ENCODE assay signal across 26 mouse cellular contexts in genomic region chr3:22156397-22156796, GRCm38 (mm10).
DNase-seq lines count a peak whose midpoint lies in the region; ATAC-seq and TF ChIP-seq lines count a peak whose summit lies in the region.
"Had no signal": no experiment of that assay in that cellular context is flagged by ENCODE, and none has a peak within 500 bp of the region (broad histone marks: within the 10 kb centered on the region; RNA-seq: fewer than 3 reads in every experiment).

No protein-coding gene starts in this region.

- no peaks in the 10 kb centered on the region for H3K36me3 ChIP-seq in ES-Bruce4 (ENCODE audit: control insufficient read depth, insufficient read depth, low read length, poor library complexity, severe bottlenecking)
- peaks cover 20% of the 10 kb centered on the region for H3K36me3 ChIP-seq in G1E (replicated peaks)
- H3K36me3 ChIP-seq in liver, embryonic 13.5 days, result no peaks in the 10 kb centered on the region
- H3K36me3 ChIP-seq: heart, embryonic 15.5 days had no signal

- H3K4me1 ChIP-seq in ES-Bruce4 (ENCODE audit: control insufficient read depth, insufficient read depth, low read length), result peaks cover 7% of the 10 kb centered on the region
- peaks cover 11% of the 10 kb centered on the region for H3K4me1 ChIP-seq in G1E (ENCODE audit: insufficient read depth, low read depth, low read length)
- H3K4me1 ChIP-seq in liver, embryonic 13.5 days (replicated peaks), result peaks cover 6% of the 10 kb centered on the region
- H3K4me1 ChIP-seq: forebrain, embryonic 10.5 days; heart, embryonic 15.5 days; hindbrain, embryonic 13.5 days; liver, embryonic 15.5 days had no signal

- TF ChIP-seq POLR2A in ES-Bruce4 (IDR thresholded peaks at IDR 0.05; ENCODE audit: insufficient read depth, low read length), result no peak

- 54% methylated on average over 2 of the region's 2 CpGs for WGBS in liver, embryonic 13.5 days (ENCODE audit: insufficient replicate concordance)

- no peaks in the 10 kb centered on the region for H3K9me3 ChIP-seq in ES-Bruce4 (replicated peaks; ENCODE audit: control insufficient read depth, insufficient read depth, low read length, poor library complexity, severe bottlenecking)
- no peaks in the 10 kb centered on the region for H3K9me3 ChIP-seq in G1E (replicated peaks)
- H3K9me3 ChIP-seq in liver, embryonic 13.5 days (replicated peaks), result no peaks in the 10 kb centered on the region
- H3K9me3 ChIP-seq: heart, embryonic 15.5 days; liver, embryonic 15.5 days had no signal

- H3K4me2 ChIP-seq in liver, embryonic 13.5 days, result no peak overlapping the region
- H3K4me2 ChIP-seq: heart, embryonic 15.5 days; hindbrain, embryonic 13.5 days; liver, embryonic 15.5 days; midbrain, embryonic 11.5 days had no signal

- H3K27me3 ChIP-seq in ES-Bruce4 (ENCODE audit: control insufficient read depth, insufficient read depth, low read length, poor library complexity, severe bottlenecking) (no peaks in the 10 kb centered on the region), G1E (ENCODE audit: insufficient read depth, low read length) (no peaks in the 10 kb centered on the region)
- no peaks in the 10 kb centered on the region for H3K27me3 ChIP-seq in liver, embryonic 13.5 days
- H3K27me3 ChIP-seq: CH12.LX; heart, embryonic 15.5 days; hindbrain, embryonic 13.5 days; liver, embryonic 15.5 days; Patski had no signal

- peak; percentile 66; the same call in 1 of the 2 replicates for ATAC-seq in G1E (ENCODE audit: extremely low read depth, insufficient number of reproducible peaks, low FRiP score, poor library complexity, severe bottlenecking)
- ATAC-seq in liver, embryonic 13.5 days (ENCODE audit: low read depth), result peak; percentile 43
- no peak for ATAC-seq in frontal cortex, adult (ENCODE audit: low TSS enrichment)
- ATAC-seq: forebrain, postnatal 0 days; Patski had no signal

- peak; percentile 99 for TF ChIP-seq EP300 in ES-Bruce4 (IDR thresholded peaks at IDR 0.05; ENCODE audit: insufficient read depth, low read depth, low read length)

- H3K9ac ChIP-seq in ES-Bruce4 (ENCODE audit: low read depth, poor library complexity, severe bottlenecking), result peak overlapping the region; percentile 51; the same call in 1 of the 2 replicates
- H3K9ac ChIP-seq in liver, embryonic 13.5 days, result no peak overlapping the region
- H3K9ac ChIP-seq: forebrain, postnatal 0 days; heart, embryonic 15.5 days; hindbrain, embryonic 13.5 days; liver, embryonic 15.5 days had no signal

- H3K27ac ChIP-seq in ES-Bruce4 (ENCODE audit: insufficient read depth, low read length), result peak overlapping the region; percentile 100
- no peak overlapping the region for H3K27ac ChIP-seq in liver, embryonic 13.5 days
- H3K27ac ChIP-seq: forebrain, embryonic 10.5 days; heart, embryonic 15.5 days; hindbrain, embryonic 13.5 days; kidney, postnatal 0 days; layer of hippocampus, adult 2 months; liver, embryonic 15.5 days; stomach, postnatal 0 days had no signal

- peak; percentile 12 for DNase-seq in kidney, postnatal 14 days
- no peak for DNase-seq in kidney, adult 8-10 months
- DNase-seq in G1E (ENCODE audit: low spot score), result no peak
- no peak for DNase-seq in liver, embryonic 13.5 days
- no peak for DNase-seq in right cerebral cortex, postnatal 14 days
- DNase-seq: adrenal gland, postnatal 10 days; B cell, adult 2 months; cerebellum, postnatal 36 days; forebrain, postnatal 0 days; gastrocnemius, postnatal 36 days; heart, postnatal 36 days; layer of hippocampus, postnatal 36 days; lung, postnatal 4 days; thymus, adult 2 months had no signal

- H3K4me3 ChIP-seq in ES-Bruce4 (ENCODE audit: low read depth, low read length) (peak overlapping the region; percentile 70), G1E (ENCODE audit: low read depth, low read length) (no peak overlapping the region)
- no peak overlapping the region for H3K4me3 ChIP-seq in liver, embryonic 13.5 days (replicated peaks)
- H3K4me3 ChIP-seq: forebrain, embryonic 10.5 days; heart, embryonic 15.5 days; hindbrain, embryonic 13.5 days; layer of hippocampus, adult 2 months; liver, embryonic 15.5 days had no signal

- TF ChIP-seq CTCF in ES-Bruce4 (IDR thresholded peaks at IDR 0.05; ENCODE audit: low read depth, low read length) (no peak), G1E (IDR thresholded peaks at IDR 0.05; ENCODE audit: low read depth, low read length) (no peak)
